Mouse (Mus musculus): ENCODE data around the gene Dlk2.

The Dlk2 gene

GRCm38 (mm10) chr17:46297364-46298219 lies at the start of gene Dlk2:
TSS of gene Dlk2 (plus strand) at chr17:46297421.
- DNase-seq (ENCODE audit: low read depth, low spot score), result peak; percentile 66

- peak; percentile 92 for DNase-seq (ENCODE audit: low read depth, low spot score)
Observed at GRCm38 (mm10) chr17:46247512-46248188, 49.6 kb upstream of the Dlk2 start, which contains the start of the genes Polr1c and Yipf3. TSS of gene Polr1c (minus strand) at chr17:46248054. TSS of gene Yipf3 (plus strand) at chr17:46248080.

- no peak for DNase-seq (ENCODE audit: low read depth, low spot score)
Observed at GRCm38 (mm10) chr17:46248189-46248522, 49.1 kb upstream of the Dlk2 start.

- no peak for DNase-seq (ENCODE audit: low read depth, low spot score)
Observed at GRCm38 (mm10) chr17:46251174-46251573, 46.0 kb upstream of the Dlk2 start.

- DNase-seq (ENCODE audit: low read depth, low spot score), result no peak
Observed at GRCm38 (mm10) chr17:46252571-46253451, 44.4 kb upstream of the Dlk2 start.

- DNase-seq (ENCODE audit: low read depth, low spot score), result peak; percentile 85
Observed at GRCm38 (mm10) chr17:46253452-46254084, 43.7 kb upstream of the Dlk2 start, which contains the start of gene Lrrc73. TSS of gene Lrrc73 (plus strand) at chr17:46253531.

GRCm38 (mm10) chr17:46254106-46254505 lies 43.1 kb upstream of the Dlk2 start:
- no peak for DNase-seq (ENCODE audit: low read depth, low spot score)

- no peak for DNase-seq (ENCODE audit: low read depth, low spot score)
Observed at GRCm38 (mm10) chr17:46255147-46255546, 42.1 kb upstream of the Dlk2 start.

- no peak for DNase-seq (ENCODE audit: low read depth, low spot score)
Observed at GRCm38 (mm10) chr17:46258279-46259053, 38.8 kb upstream of the Dlk2 start.

- DNase-seq (ENCODE audit: low read depth, low spot score), result no peak
Observed at GRCm38 (mm10) chr17:46259675-46260074, 37.5 kb upstream of the Dlk2 start.

GRCm38 (mm10) chr17:46262201-46262694 lies 35.0 kb upstream of the Dlk2 start:
- DNase-seq (ENCODE audit: low read depth, low spot score), result no peak

GRCm38 (mm10) chr17:46265502-46265901 lies 31.7 kb upstream of the Dlk2 start:
- no peak for DNase-seq (ENCODE audit: low read depth, low spot score)

- no peak for DNase-seq (ENCODE audit: low read depth, low spot score)
Observed at GRCm38 (mm10) chr17:46265918-46266618, 31.2 kb upstream of the Dlk2 start.

- no peak for DNase-seq (ENCODE audit: low read depth, low spot score)
Observed at GRCm38 (mm10) chr17:46266986-46267385, 30.2 kb upstream of the Dlk2 start.

- no peak for DNase-seq (ENCODE audit: low read depth, low spot score)
Observed at GRCm38 (mm10) chr17:46267511-46267910, 29.7 kb upstream of the Dlk2 start.

GRCm38 (mm10) chr17:46268026-46268720 lies 29.0 kb upstream of the Dlk2 start:
- no peak for DNase-seq (ENCODE audit: low read depth, low spot score)

GRCm38 (mm10) chr17:46269771-46270534 lies 27.3 kb upstream of the Dlk2 start:
- no peak for DNase-seq (ENCODE audit: low read depth, low spot score)

- DNase-seq (ENCODE audit: low read depth, low spot score), result no peak
Observed at GRCm38 (mm10) chr17:46272058-46272457, 25.2 kb upstream of the Dlk2 start.

Data from telencephalon, adult 2 months (tissue).